Mouse (Mus musculus) liver, embryonic 14.5 days (tissue): ENCODE measurements around the gene Cela2a.

ENCODE experiments used
- CTCF ChIP-seq: IDR thresholded peaks from 2 replicates; pipeline ENCODE4 v1.5.1; 2016; ENCODE audit warnings: antibody characterized with exemption, low read depth, control low read depth
- EP300 ChIP-seq: IDR thresholded peaks from 2 replicates; pipeline ENCODE4 v1.6.1; 2016; ENCODE audit warnings: antibody characterized with exemption, low read depth

DNA sequence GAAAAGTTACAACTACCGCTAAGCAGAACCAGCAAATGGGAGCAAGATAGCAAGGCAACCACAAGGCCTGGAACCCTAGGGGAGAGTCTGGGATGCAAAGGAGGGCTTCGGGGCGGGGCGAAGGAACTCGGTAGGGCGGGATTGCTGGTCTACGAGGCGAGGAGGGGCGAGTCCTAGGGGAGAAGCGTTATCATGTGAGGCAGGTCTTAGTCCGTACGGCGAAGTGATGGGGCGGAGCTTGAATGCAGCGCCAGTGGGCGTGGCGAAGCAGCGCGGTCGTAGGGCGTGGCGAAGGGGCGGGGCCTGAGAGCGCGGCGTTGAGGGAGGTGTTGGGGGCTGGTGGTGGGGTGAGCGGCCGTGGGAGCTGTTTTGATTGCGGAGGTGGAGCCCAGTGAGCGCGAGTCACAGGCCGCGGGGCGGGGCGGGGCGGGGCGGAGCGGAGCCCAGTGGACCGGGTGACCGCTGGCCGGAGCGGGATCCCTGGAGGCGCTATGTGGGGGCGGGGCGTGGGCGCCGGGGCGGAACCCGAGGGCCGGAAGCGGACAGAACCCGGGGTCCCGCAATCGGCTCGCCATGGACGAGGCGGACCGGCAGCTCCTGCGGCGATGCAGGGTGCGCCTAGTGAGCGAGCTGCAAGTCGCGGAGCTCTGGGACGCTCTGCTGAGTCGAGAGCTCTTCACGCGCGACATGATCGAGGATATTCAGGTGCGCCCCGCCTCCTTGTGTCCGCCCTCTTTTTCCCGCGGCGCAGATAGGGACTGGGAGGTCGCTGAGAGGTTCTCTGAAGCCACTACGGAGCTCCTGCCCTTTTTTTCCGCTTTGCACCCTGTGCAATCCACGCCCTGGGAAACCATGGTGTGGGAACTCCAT is 32.4 kb downstream of the Cela2a start, which contains the start of gene Casp9:
- peak; percentile 23 for TF ChIP-seq CTCF
- TF ChIP-seq EP300: no peak
